Mouse (Mus musculus) B cell, adult 2 months (primary cell): ENCODE results near the gene Prr14l.
"Not testable (repeated sequence)": the region's sequence is repeated elsewhere in the genome, so short reads cannot be mapped to it uniquely, and the experiment has no call there.

ENCODE experiments used
- DNase-seq, 2 experiments: peaks; one replicate each; pipeline ENCODE4 v3.0.0; 2022

Prr14l gene

GRCm38 (mm10) chr5:32785313-32785915 lies 68.6 kb downstream of the Prr14l start, which contains the start of gene Pisd:
TSS of gene Pisd (minus strand) at chr5:32785646.
- DNase-seq = peak; percentile 95

- no peak for DNase-seq
Observed at GRCm38 (mm10) chr5:32784726-32785125, 69.3 kb downstream of the Prr14l start.

- DNase-seq = no peak
Observed at GRCm38 (mm10) chr5:32781596-32781995, 72.5 kb downstream of the Prr14l start.

GRCm38 (mm10) chr5:32778168-32778567 lies 75.9 kb downstream of the Prr14l start:
- DNase-seq = no peak

- no peak for DNase-seq
Observed at GRCm38 (mm10) chr5:32772361-32772760, 81.7 kb downstream of the Prr14l start.

GRCm38 (mm10) chr5:32767636-32768373 lies 86.3 kb downstream of the Prr14l start:
- DNase-seq = no peak

GRCm38 (mm10) chr5:32767004-32767403 lies 87.1 kb downstream of the Prr14l start:
- DNase-seq = no peak

GRCm38 (mm10) chr5:32761566-32762140 lies 92.4 kb downstream of the Prr14l start:
- no peak for DNase-seq

- DNase-seq = no peak
Observed at GRCm38 (mm10) chr5:32760787-32761186, 93.3 kb downstream of the Prr14l start.

- DNase-seq = not testable (repeated sequence)
Observed at GRCm38 (mm10) chr5:32760352-32760751, 93.7 kb downstream of the Prr14l start.

GRCm38 (mm10) chr5:32759662-32760061 lies 94.4 kb downstream of the Prr14l start:
- no peak for DNase-seq

- DNase-seq = no peak
Observed at GRCm38 (mm10) chr5:32756141-32756540, 97.9 kb downstream of the Prr14l start.

GRCm38 (mm10) chr5:32751736-32752135 lies 102.3 kb downstream of the Prr14l start:
- DNase-seq = no peak

- DNase-seq = no peak
Observed at GRCm38 (mm10) chr5:32748936-32749335, 105.1 kb downstream of the Prr14l start.

GRCm38 (mm10) chr5:32747650-32748375 lies 106.2 kb downstream of the Prr14l start:
- DNase-seq = peak; percentile 50 to 55

GRCm38 (mm10) chr5:32745705-32746655 lies 108.1 kb downstream of the Prr14l start:
- DNase-seq = peak; percentile 64 to 67

GRCm38 (mm10) chr5:32742149-32742548 lies 111.9 kb downstream of the Prr14l start:
- no peak for DNase-seq

- not testable (repeated sequence) for DNase-seq
Observed at GRCm38 (mm10) chr5:32741377-32741776, 112.7 kb downstream of the Prr14l start.

GRCm38 (mm10) chr5:32740850-32741249 lies 113.2 kb downstream of the Prr14l start:
- DNase-seq = not testable (repeated sequence)

GRCm38 (mm10) chr5:32740138-32740537 lies 113.9 kb downstream of the Prr14l start:
- no peak for DNase-seq
